Mouse (Mus musculus) heart, postnatal 0 days (tissue): ENCODE results near the gene Rasgrp2.

Source experiments
- CTCF ChIP-seq: IDR thresholded peaks from 2 replicates; pipeline ENCODE4 v1.5.1; 2016; ENCODE audit warnings: antibody characterized with exemption, control low read depth, low read depth
- EP300 ChIP-seq: IDR thresholded peaks from 2 replicates; pipeline ENCODE4 v1.6.1; 2016; ENCODE audit warnings: antibody characterized with exemption, low read depth

DNA sequence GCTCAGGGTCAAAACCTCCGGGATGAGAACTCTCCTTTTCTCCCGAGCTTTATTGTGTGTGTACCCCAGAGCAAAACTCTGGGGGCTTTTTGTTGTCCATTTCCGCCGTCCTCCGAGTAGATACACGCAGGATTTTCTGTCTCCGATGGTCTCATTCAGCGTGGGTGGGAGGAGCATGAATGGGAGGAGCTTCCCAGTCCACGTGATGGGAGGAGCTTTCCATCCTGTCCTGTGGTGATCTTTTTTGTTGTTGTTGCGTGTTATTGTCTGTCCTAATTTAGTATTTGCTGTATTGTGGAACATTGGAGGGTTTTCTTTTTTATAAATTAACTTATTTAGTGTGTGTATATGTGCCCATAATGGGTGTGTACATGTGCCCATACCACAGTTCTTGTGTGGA lies 6.3 kb downstream of the Rasgrp2 start:
- TF ChIP-seq CTCF (no peak), EP300 (no peak)
